Mouse (Mus musculus) liver, postnatal 0 days (tissue): Measurements from ENCODE around the gene Noxo1.

ENCODE experiments used
- CTCF ChIP-seq: sonication (generic); IDR thresholded peaks from 2 replicates; pipeline ENCODE4 v1.5.1; 2016; ENCODE audit warnings: antibody characterized with exemption, low read depth
- EP300 ChIP-seq: IDR thresholded peaks from 2 replicates; pipeline ENCODE4 v1.6.1; 2016; ENCODE audit warnings: antibody characterized with exemption, low read depth, mild to moderate bottlenecking

- TF ChIP-seq CTCF, result no peak
- TF ChIP-seq EP300, result no peak
These were observed 25.7 kb upstream of the Noxo1 start for GRCm38 (mm10) chr17:24670246-24670844.
